Mouse (Mus musculus) right cerebral cortex, postnatal 25 days (tissue): ENCODE measurements at regions not wholly inside any gene's neighbourhood (a gene's known extent, or its start where the extent isn't known, plus 50 kb on each side); places are given as distances from the start of the nearest gene placed in this dataset.
"Not testable (repeated sequence)": the region's sequence is repeated elsewhere in the genome, so short reads cannot be mapped to it uniquely, and the experiment has no call there.

ENCODE experiments used
- DNase-seq: peaks from one replicate; pipeline ENCODE4 v3.0.0; 2022

GRCm38 (mm10) chr17:4813666-4814065, 180.5 kb upstream of the Arid1b start:
- DNase-seq: no peak

- no peak for DNase-seq
These were observed 168.8 kb upstream of the Arid1b start for GRCm38 (mm10) chr17:4825221-4825895.

GRCm38 (mm10) chr17:4834065-4834464, 160.1 kb upstream of the Arid1b start:
- no peak for DNase-seq

GRCm38 (mm10) chr17:4834571-4834970, 159.6 kb upstream of the Arid1b start:
- DNase-seq: no peak

- DNase-seq: no peak
These were observed 158.9 kb upstream of the Arid1b start for GRCm38 (mm10) chr17:4835065-4835705.

- DNase-seq: no peak
These were observed 154.0 kb upstream of the Arid1b start for GRCm38 (mm10) chr17:4840123-4840522.

- DNase-seq: no peak
These were observed 135.8 kb upstream of the Arid1b start for GRCm38 (mm10) chr17:4858304-4858703.

GRCm38 (mm10) chr17:4864901-4865300, 129.2 kb upstream of the Arid1b start:
- DNase-seq: no peak

- DNase-seq: peak; percentile 55
These were observed 128.5 kb upstream of the Arid1b start for GRCm38 (mm10) chr17:4865621-4866020.

GRCm38 (mm10) chr17:4866026-4866896, 127.9 kb upstream of the Arid1b start:
- DNase-seq: peak; percentile 5

- no peak for DNase-seq
These were observed 127.0 kb upstream of the Arid1b start for GRCm38 (mm10) chr17:4867083-4867482.

GRCm38 (mm10) chr17:4867754-4868445, 126.2 kb upstream of the Arid1b start:
- DNase-seq: no peak

GRCm38 (mm10) chr17:4868446-4868825, 125.7 kb upstream of the Arid1b start:
- DNase-seq: no peak

- DNase-seq: no peak
These were observed 125.3 kb upstream of the Arid1b start for GRCm38 (mm10) chr17:4868861-4869260.

GRCm38 (mm10) chr17:4871267-4871666, 122.9 kb upstream of the Arid1b start:
- no peak for DNase-seq

- DNase-seq: no peak
These were observed 119.7 kb upstream of the Arid1b start for GRCm38 (mm10) chr17:4874459-4874858.

- no peak for DNase-seq
These were observed 118.8 kb upstream of the Arid1b start for GRCm38 (mm10) chr17:4875086-4876046.

- DNase-seq: no peak
These were observed 117.7 kb upstream of the Arid1b start for GRCm38 (mm10) chr17:4876431-4876830.

GRCm38 (mm10) chr17:4881473-4881872, 112.7 kb upstream of the Arid1b start:
- no peak for DNase-seq

- DNase-seq: no peak
These were observed 110.0 kb upstream of the Arid1b start for GRCm38 (mm10) chr17:4884083-4884482.

- no peak for DNase-seq
These were observed 109.4 kb upstream of the Arid1b start for GRCm38 (mm10) chr17:4884761-4885160.

GRCm38 (mm10) chr17:4887331-4887730, 106.8 kb upstream of the Arid1b start:
- DNase-seq: not testable (repeated sequence)
